ENCODE assay signal across 8 mouse cellular contexts in the genomic region with DNA sequence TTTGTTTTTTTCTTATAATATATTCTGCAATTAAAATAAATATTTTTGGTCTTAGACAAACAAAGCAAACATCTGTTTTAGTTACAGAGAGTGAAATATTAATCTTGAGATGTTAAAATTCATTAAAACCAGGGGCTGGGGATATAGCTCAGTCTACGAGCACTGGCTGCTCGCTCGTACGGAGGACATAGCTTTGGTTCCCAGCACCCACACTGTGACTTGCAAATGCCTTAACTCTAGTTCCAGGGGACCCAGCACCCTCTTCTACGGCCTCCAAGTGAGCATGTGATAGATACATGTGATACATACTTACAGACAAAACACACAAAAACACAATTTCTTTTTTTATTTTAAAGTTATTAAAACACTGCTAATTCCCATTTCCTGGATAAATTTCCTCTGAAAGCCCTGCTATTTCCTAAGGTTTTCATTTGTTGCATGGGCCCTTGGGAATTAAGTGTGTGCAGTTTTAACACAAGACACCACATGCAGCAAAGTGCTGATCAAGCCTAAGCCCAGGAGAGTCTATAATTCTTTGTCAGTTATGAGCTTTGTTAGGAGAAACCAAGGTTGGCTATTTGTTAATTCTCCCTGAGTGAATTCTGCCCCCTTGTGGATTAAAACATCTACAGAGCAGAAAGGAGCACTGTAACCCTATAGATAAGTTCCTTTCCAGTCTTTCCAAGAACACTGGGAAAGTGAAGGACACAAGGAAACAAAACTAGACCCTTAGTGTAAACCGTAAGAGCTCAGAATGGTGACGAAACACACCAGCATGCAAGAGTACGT. TPM values are rescaled to one million over a fixed set of nuclear protein-coding genes. Genes with fewer than 3 reads are reported as not detected.
DNase-seq lines count a peak whose midpoint lies in the region; ATAC-seq lines count a peak whose summit lies in the region.

No protein-coding gene starts in this region.

- intact Hi-C loops in heart, postnatal 25 days (cut with DNase I) = loop anchor here (1.0 to 10.0 kb wide), 3 partner anchors 114 to 335 kb away; no protein-coding TSS in a partner anchor
- intact Hi-C loops in heart, postnatal 10 days (cut with DNase I) = loop anchor here (1.0 to 5.0 kb wide), 3 partner anchors 114 to 333 kb away; no protein-coding TSS in a partner anchor

- DNase-seq in heart, adult 18-20 months = peak; percentile 48 to 80
- DNase-seq in heart, postnatal 25 days (ENCODE audit: low spot score) = no peak
- peak; percentile 30 to 37 for DNase-seq in B cell, adult 2 months
- peak; percentile 90 for DNase-seq in cerebellum, adult 9-10 months
- DNase-seq in heart, postnatal 10 days = peak; percentile 58 to 69
- no peak for DNase-seq in testis, postnatal 14 days (ENCODE audit: low spot score)

- ATAC-seq in megakaryocyte, adult 5-6 weeks (ENCODE audit: poor library complexity, severe bottlenecking) = peak; percentile 60
- ATAC-seq in inflammation-experienced regulatory T-cells, adult 6 months = no peak

RNA-seq across cellular contexts. Expression of a gene that starts 50.8 kb away (rescaled TPM):
- 1,000 to 10,000 TPM; 1,743 to 1,808 TPM for total RNA-seq in heart, adult 18-20 months (2021)
- total RNA-seq in heart, postnatal 25 days (2021) = 1,000 to 10,000 TPM; 1,172 to 1,478 TPM
- total RNA-seq in heart, postnatal 10 days (2021) = 1,000 to 10,000 TPM; 1,111 to 1,159 TPM
- total RNA-seq in megakaryocyte, adult 5-6 weeks (2015) = 2,454 and 2,467 TPM in 2 replicates
- total RNA-seq in megakaryocyte, adult 5-6 weeks (2017) = 3,359 and 3,514 TPM in 2 replicates
- polyA plus RNA-seq in inflammation-experienced regulatory T-cells, adult 6 months (2017; shearing (Covaris generic)) = 1,000 to 10,000 TPM; 2,551 to 3,273 (median 2,898) TPM

Comparison
In these comparisons a context has a peak if more than half of its experiments do, and no peak if none do; other contexts are left out.
1. DNase-seq: peak in heart, adult 18-20 months (2 of 2), B cell, adult 2 months (2 of 2), cerebellum, adult 9-10 months (single experiment) and heart, postnatal 10 days (2 of 2); none in heart, postnatal 25 days (single experiment) and testis, postnatal 14 days (single experiment).